Mouse (Mus musculus): ENCODE measurements around the gene Olfr868. TPM values are rescaled to one million over a fixed set of nuclear protein-coding genes. Genes with fewer than 3 reads are reported as not detected.

Olfr868 gene
- not detected in 2 replicates for polyA plus RNA-seq (2012; rRNA removed)

GRCm38 (mm10) chr9:20098326-20098725, at the start of gene Olfr868:
Olfr868 (plus strand) TSS chr9:20098626.

GRCm38 (mm10) chr9:20057462-20057861, 41.0 kb upstream of the Olfr868 start, which contains the start of gene Olfr867:
Olfr867 (minus strand) TSS chr9:20057562.

GRCm38 (mm10) chr9:20128709-20129108, 30.3 kb downstream of the Olfr868 start, which contains the start of gene Olfr869:
Olfr869 (plus strand) TSS chr9:20129009.

Other genes with a start within 250 kb of the Olfr868 start
- not detected in 2 replicates for gene Olfr860, start 248.9 kb upstream of the Olfr868 start, polyA plus RNA-seq (2012; rRNA removed)
- gene Olfr862, start 210.6 kb upstream of the Olfr868 start, polyA plus RNA-seq (2012; rRNA removed), result not detected in 2 replicates
- gene Olfr77, start 181.8 kb upstream of the Olfr868 start, polyA plus RNA-seq (2012; rRNA removed), result not detected in 2 replicates
- gene Olfr866, start 70.6 kb upstream of the Olfr868 start, polyA plus RNA-seq (2012; rRNA removed), result not detected in 2 replicates
- not detected in 2 replicates for gene Olfr867, start 41.1 kb upstream of the Olfr868 start, polyA plus RNA-seq (2012; rRNA removed)
- not detected in 2 replicates for gene Olfr869, start 30.4 kb downstream of the Olfr868 start, polyA plus RNA-seq (2012; rRNA removed)
- not detected in 2 replicates for gene Olfr870, start 75.4 kb downstream of the Olfr868 start, polyA plus RNA-seq (2012; rRNA removed)
- gene Olfr871, start 113.6 kb downstream of the Olfr868 start, polyA plus RNA-seq (2012; rRNA removed), result not detected in 2 replicates
- not detected in 2 replicates for gene Olfr872, start 138.5 kb downstream of the Olfr868 start, polyA plus RNA-seq (2012; rRNA removed)
- not detected in 2 replicates for gene Olfr39, start 183.7 kb downstream of the Olfr868 start, polyA plus RNA-seq (2012; rRNA removed)
- gene Olfr873, start 199.9 kb downstream of the Olfr868 start, polyA plus RNA-seq (2012; rRNA removed), result not detected in 2 replicates
- gene Olfr18, start 237.5 kb downstream of the Olfr868 start, polyA plus RNA-seq (2012; rRNA removed), result not detected in 2 replicates